Comparison of ENCODE assay signal across 8 mouse cellular contexts in genomic region chr2:11059731-11060425, GRCm38 (mm10).
A peak's percentile ranks its signal among the peaks of the same experiment; 100 is the strongest.
DNase-seq lines count a peak whose midpoint lies in the region; ATAC-seq lines count a peak whose summit lies in the region.

No protein-coding gene starts in this region.

- no peak overlapping the region for H3K9ac ChIP-seq in forebrain, embryonic 14.5 days (ENCODE audit: low read length)
- H3K9ac ChIP-seq in midbrain, embryonic 14.5 days (replicated peaks; ENCODE audit: low read length), result no peak overlapping the region

- no peak overlapping the region for H3K4me2 ChIP-seq in forebrain, embryonic 14.5 days (ENCODE audit: low read length)
- H3K4me2 ChIP-seq in midbrain, embryonic 14.5 days (ENCODE audit: low read length), result no peak overlapping the region

- H3K4me3 ChIP-seq in forebrain, embryonic 14.5 days (ENCODE audit: low read depth, low read length), result no peak overlapping the region
- H3K4me3 ChIP-seq in midbrain, embryonic 14.5 days (replicated peaks; ENCODE audit: low read depth, low read length), result no peak overlapping the region

- no peaks in the 10 kb centered on the region for H3K4me1 ChIP-seq in forebrain, embryonic 14.5 days (ENCODE audit: control insufficient read depth, insufficient read depth, low read length)
- H3K4me1 ChIP-seq in midbrain, embryonic 14.5 days (ENCODE audit: control insufficient read depth, insufficient read depth, low read length), result no peaks in the 10 kb centered on the region

- ATAC-seq in forebrain, embryonic 14.5 days, result peak; percentile 94
- peak; percentile 78; the same call in 1 of the 2 replicates for ATAC-seq in midbrain, embryonic 14.5 days (ENCODE audit: low FRiP score, low TSS enrichment)

- peak; percentile 50 for DNase-seq in urinary bladder, postnatal 14 days (ENCODE audit: low spot score)
- no peak for DNase-seq in urinary bladder, postnatal 10 days (ENCODE audit: low spot score)
- peak; percentile 3 for DNase-seq in cerebellum, adult 11 months
- peak; percentile 91 for DNase-seq in forebrain, embryonic 14.5 days (ENCODE audit: low spot score)
- peak; percentile 73 for DNase-seq in induced T-regulatory cell, adult 2 months (ENCODE audit: low read depth)
- peak; percentile 65 to 70 for DNase-seq in left cerebral cortex, adult 18-20 months (ENCODE audit: low spot score in 2 of 2)
- peak; percentile 93 for DNase-seq in midbrain, embryonic 14.5 days
- DNase-seq in telencephalon, adult 2 months (ENCODE audit: low read depth, low spot score), result peak; percentile 38

- H3K36me3 ChIP-seq in forebrain, embryonic 14.5 days (ENCODE audit: control insufficient read depth, insufficient read depth, low read length), result no peaks in the 10 kb centered on the region
- H3K36me3 ChIP-seq in midbrain, embryonic 14.5 days (ENCODE audit: control insufficient read depth, insufficient read depth, low read length), result no peaks in the 10 kb centered on the region

- no peak overlapping the region for H3K27ac ChIP-seq in forebrain, embryonic 14.5 days (ENCODE audit: low read depth, low read length)
- 0 out of 2 replicates have a peak overlapping the region, but pooled peaks have one; percentile 22 for H3K27ac ChIP-seq in midbrain, embryonic 14.5 days (replicated peaks; ENCODE audit: low read depth, low read length)

- H3K27me3 ChIP-seq in forebrain, embryonic 14.5 days (replicated peaks; ENCODE audit: control insufficient read depth, insufficient read depth, low read length), result no peaks in the 10 kb centered on the region
- H3K27me3 ChIP-seq in midbrain, embryonic 14.5 days (ENCODE audit: control insufficient read depth, insufficient read depth, low read length), result no peaks in the 10 kb centered on the region

- 17% methylated on average over 9 of the region's 9 CpGs for WGBS in forebrain, embryonic 14.5 days
- 20% methylated on average over 9 of the region's 9 CpGs for WGBS in midbrain, embryonic 14.5 days

- H3K9me3 ChIP-seq in forebrain, embryonic 14.5 days (replicated peaks; ENCODE audit: control insufficient read depth, low read length), result no peaks in the 10 kb centered on the region
- no peaks in the 10 kb centered on the region for H3K9me3 ChIP-seq in midbrain, embryonic 14.5 days (ENCODE audit: control insufficient read depth, low read length)
